Mouse (Mus musculus): ENCODE results near the gene Sbf2.

Gene Sbf2

DNA sequence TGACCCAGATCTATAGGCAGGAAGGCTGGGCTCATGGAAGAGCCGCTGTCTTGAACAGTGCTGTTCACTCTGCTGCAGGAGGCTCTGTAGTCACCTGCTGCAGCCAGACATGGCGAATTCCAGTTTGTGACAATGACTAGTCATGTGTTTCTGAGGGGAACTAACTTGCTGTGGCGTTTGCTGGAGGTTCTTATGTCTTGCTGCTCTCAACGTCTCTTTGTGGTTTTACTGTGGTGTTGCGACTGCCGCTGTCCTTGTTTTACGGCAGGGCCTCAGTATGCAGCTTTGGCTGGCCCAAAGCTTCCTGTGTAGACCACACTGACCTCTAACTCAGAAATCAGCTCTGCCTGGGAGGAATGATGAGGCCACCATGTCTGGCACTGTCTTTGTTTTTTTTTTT is 344.3 kb downstream of the Sbf2 start:
- DNase-seq, result no peak

GRCm38 (mm10) chr7:110269777-110270176 is 344.9 kb downstream of the Sbf2 start:
- no peak for DNase-seq

DNA sequence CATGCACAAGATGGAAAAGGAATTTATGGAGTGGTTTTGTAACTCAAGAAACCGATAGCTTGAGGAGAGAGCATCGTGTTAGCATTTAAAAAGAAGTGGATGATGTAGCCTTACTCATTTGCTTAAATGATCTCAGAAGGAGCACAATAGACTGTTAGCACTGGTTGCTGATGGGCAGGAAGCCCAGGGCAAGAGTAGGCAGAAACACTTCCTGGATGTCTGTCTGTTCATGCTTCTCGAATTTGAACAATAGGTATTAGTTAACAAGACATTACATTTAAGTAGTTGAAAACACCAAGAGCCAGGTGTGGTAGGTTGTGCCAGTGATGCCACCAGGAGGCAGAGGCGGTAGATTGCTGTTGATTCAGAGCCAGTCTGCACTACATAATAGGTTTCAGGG is 346.2 kb downstream of the Sbf2 start:
- no peak for DNase-seq

- no peak for DNase-seq
Observed at GRCm38 (mm10) chr7:110267994-110268393, 346.7 kb downstream of the Sbf2 start.

- DNase-seq, result no peak
Observed at GRCm38 (mm10) chr7:110267014-110267413, 347.7 kb downstream of the Sbf2 start.

GRCm38 (mm10) chr7:110265796-110266195 is 348.9 kb downstream of the Sbf2 start:
- DNase-seq, result peak; percentile 89 to 97

GRCm38 (mm10) chr7:110263474-110263873 is 351.2 kb downstream of the Sbf2 start:
- no peak for DNase-seq

- no peak for DNase-seq
Observed at GRCm38 (mm10) chr7:110262661-110263060, 352.1 kb downstream of the Sbf2 start.

- no peak for DNase-seq
Observed at GRCm38 (mm10) chr7:110261807-110262206, 352.9 kb downstream of the Sbf2 start.

GRCm38 (mm10) chr7:110259966-110260711 is 354.6 kb downstream of the Sbf2 start:
- peak; percentile 56 to 82 for DNase-seq

DNA sequence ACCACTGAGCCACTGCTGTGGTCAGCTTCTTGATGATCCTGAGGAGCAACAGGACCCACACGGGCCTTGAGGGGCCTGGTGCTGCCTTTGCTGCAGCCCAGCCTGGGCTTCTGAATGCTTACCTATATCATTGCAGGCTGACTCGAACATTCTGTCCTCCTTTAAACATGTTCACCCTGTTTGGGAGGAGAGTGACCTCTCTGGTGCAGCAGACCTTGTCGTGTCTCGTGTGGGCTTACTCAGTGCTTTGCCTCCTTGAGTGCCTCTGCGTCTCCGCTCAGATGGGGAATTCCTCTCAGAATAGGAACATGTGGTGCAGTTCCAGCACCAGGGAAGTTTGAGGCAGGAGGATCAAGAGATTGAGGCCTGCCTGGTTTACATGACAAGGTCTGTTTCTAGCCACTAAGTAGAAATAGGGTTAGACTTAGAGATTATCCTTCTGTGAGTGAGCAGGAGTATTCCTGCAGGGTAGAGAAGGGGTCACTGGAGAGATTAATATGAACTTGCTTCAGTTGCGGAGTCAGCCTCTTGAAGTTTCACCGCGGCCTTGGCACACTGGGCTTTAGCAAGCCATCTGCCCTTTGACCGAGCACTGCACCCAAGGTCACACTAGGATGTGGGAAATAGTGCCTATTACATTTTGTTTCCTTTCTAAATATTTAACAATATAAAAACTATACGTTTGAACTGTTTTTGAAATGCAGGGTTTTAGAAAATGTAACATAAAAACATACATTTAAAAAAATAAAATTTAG is 356.3 kb downstream of the Sbf2 start:
- peak; percentile 46 to 55 for DNase-seq
